Mouse (Mus musculus): ENCODE measurements around the gene Ndrg2. TPM values are rescaled to one million over a fixed set of nuclear protein-coding genes. Genes with fewer than 3 reads are reported as not detected.

The Ndrg2 gene
- polyA plus RNA-seq, 1 experiment from 2014 or later, result 7.5 TPM

- Histone ChIP-seq H3K4me3 (ENCODE audit: low read depth, low read length) (no peak overlapping the region), H3K4me1 (ENCODE audit: control insufficient read depth, insufficient read depth, low read length) (no peaks in the 10 kb centered on the region), H3K4me2 (no peak overlapping the region), H3K9ac (ENCODE audit: low read length) (no peak overlapping the region), H3K9me3 (ENCODE audit: control insufficient read depth, low read length) (no peaks in the 10 kb centered on the region), H3K27ac (ENCODE audit: low read depth, low read length) (no peak overlapping the region), H3K27me3 (ENCODE audit: control insufficient read depth, insufficient read depth, low read length) (no peaks in the 10 kb centered on the region), H3K36me3 (ENCODE audit: control insufficient read depth, insufficient read depth, low read length) (no peaks in the 10 kb centered on the region)
- peak; percentile 95 for DNase-seq (ENCODE audit: low spot score, missing footprints)
- WGBS, result 64% methylated on average over 9 of the region's 9 CpGs
- peak; percentile 83 for ATAC-seq (ENCODE audit: low FRiP score)
These were observed 10.9 kb downstream of the Ndrg2 start for GRCm38 (mm10) chr14:51902806-51903710.

- no peaks in the 10 kb centered on the region for H3K9me3 ChIP-seq (ENCODE audit: control insufficient read depth, low read length)
- ATAC-seq (ENCODE audit: low FRiP score), result no peak
- no peaks in the 10 kb centered on the region for H3K27me3 ChIP-seq (ENCODE audit: control insufficient read depth, insufficient read depth, low read length)
- H3K27ac ChIP-seq (ENCODE audit: low read depth, low read length), result no peak overlapping the region
- H3K4me3 ChIP-seq (ENCODE audit: low read depth, low read length), result no peak overlapping the region
- DNase-seq (ENCODE audit: low spot score, missing footprints), result no peak
- no peaks in the 10 kb centered on the region for H3K4me1 ChIP-seq (ENCODE audit: control insufficient read depth, insufficient read depth, low read length)
- no peak overlapping the region for H3K9ac ChIP-seq (ENCODE audit: low read length)
- H3K4me2 ChIP-seq, result no peak overlapping the region
- H3K36me3 ChIP-seq (ENCODE audit: control insufficient read depth, insufficient read depth, low read length), result no peaks in the 10 kb centered on the region
- 92% methylated on average over 1 of the region's 1 CpGs for WGBS
These were observed 14.6 kb downstream of the Ndrg2 start for GRCm38 (mm10) chr14:51899351-51899750.

- Histone ChIP-seq H3K36me3 (ENCODE audit: control insufficient read depth, insufficient read depth, low read length) (peaks cover 5% of the 10 kb centered on the region; the same call in 1 of the 2 replicates), H3K27ac (ENCODE audit: low read depth, low read length) (no peak overlapping the region), H3K4me2 (no peak overlapping the region), H3K9me3 (ENCODE audit: control insufficient read depth, low read length) (no peaks in the 10 kb centered on the region), H3K4me1 (ENCODE audit: control insufficient read depth, insufficient read depth, low read length) (no peaks in the 10 kb centered on the region), H3K27me3 (ENCODE audit: control insufficient read depth, insufficient read depth, low read length) (no peaks in the 10 kb centered on the region), H3K4me3 (ENCODE audit: low read depth, low read length) (no peak overlapping the region), H3K9ac (ENCODE audit: low read length) (no peak overlapping the region)
- ATAC-seq (ENCODE audit: low FRiP score) (no peak), DNase-seq (ENCODE audit: low spot score, missing footprints) (no peak)
- WGBS, result 80% methylated on average over 8 of the region's 8 CpGs
These were observed 17.3 kb downstream of the Ndrg2 start for GRCm38 (mm10) chr14:51896539-51897170.

DNA sequence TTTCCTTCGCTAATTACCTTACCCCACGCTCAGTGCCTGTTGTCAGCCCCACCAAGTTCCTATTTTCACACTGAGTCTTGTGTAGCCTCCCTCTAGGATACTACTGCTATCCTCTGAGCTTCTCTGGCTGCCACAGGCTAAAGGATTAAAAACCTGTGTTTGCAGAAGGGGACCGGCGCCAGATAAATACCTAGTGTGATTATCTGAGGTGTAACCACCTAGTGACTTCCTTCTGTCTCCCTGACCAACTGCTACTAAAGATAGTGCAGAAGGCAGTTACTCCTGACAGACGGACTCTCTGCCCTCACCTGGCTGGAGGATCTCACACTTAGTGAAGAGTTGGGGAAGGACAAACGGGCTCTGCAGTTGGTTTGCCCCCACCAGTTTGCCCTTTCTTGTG, 17.9 kb downstream of the Ndrg2 start:
- no peak for ATAC-seq (ENCODE audit: low FRiP score)
- Histone ChIP-seq H3K4me3 (ENCODE audit: low read depth, low read length) (no peak overlapping the region), H3K9me3 (ENCODE audit: control insufficient read depth, low read length) (no peaks in the 10 kb centered on the region), H3K36me3 (ENCODE audit: control insufficient read depth, insufficient read depth, low read length) (peaks cover 11% of the 10 kb centered on the region; the same call in 1 of the 2 replicates), H3K4me1 (ENCODE audit: control insufficient read depth, insufficient read depth, low read length) (no peaks in the 10 kb centered on the region), H3K9ac (ENCODE audit: low read length) (no peak overlapping the region), H3K27me3 (ENCODE audit: control insufficient read depth, insufficient read depth, low read length) (no peaks in the 10 kb centered on the region), H3K27ac (ENCODE audit: low read depth, low read length) (no peak overlapping the region), H3K4me2 (no peak overlapping the region)
- 88% methylated on average over 6 of the region's 6 CpGs for WGBS
- DNase-seq (ENCODE audit: low spot score, missing footprints), result no peak

DNA sequence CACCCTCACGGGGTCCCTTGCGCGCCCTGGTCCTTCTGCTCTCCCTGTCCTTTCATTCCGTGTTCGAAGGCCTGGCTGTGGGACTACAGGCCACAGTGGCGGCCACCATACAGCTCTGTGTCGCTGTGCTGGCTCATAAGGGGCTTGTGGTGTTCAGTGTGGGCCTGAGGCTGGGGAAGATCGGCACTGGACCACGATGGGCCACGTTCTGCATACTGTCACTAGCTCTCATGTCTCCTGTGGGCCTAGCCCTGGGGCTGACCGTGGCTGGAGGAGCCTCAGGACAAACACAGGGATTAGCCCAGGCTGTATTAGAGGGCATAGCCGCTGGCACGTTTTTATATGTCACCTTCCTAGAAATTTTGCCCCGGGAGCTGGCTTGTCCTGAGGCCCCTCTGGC, 18.9 kb downstream of the Ndrg2 start:
- WGBS, result 77% methylated on average over 14 of the region's 14 CpGs
- no peak for ATAC-seq (ENCODE audit: low FRiP score)
- peaks cover 14% of the 10 kb centered on the region; the same call in 1 of the 2 replicates for H3K36me3 ChIP-seq (ENCODE audit: control insufficient read depth, insufficient read depth, low read length)

DNA sequence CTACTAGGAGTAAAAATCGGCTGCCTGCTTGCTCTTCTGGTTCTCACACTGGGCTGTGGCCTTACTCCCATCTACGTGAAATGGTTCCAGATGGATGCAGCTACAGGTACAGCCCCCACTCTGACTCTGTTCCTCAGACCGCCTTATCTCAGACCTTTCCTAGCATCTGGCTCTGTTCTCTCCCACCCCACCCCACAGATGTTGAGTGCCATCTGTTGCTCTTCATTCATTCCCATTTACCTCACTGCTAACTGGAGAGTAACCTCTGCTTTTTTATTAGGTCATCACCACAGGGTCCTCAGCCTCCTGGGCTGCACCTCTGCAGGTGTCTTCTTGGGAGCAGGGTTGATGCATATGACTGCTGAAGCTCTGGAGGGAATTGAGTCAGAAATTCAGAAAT, 20.1 kb downstream of the Ndrg2 start:
- ATAC-seq (ENCODE audit: low FRiP score), result no peak
- Histone ChIP-seq H3K4me2 (no peak overlapping the region), H3K9ac (ENCODE audit: low read length) (no peak overlapping the region), H3K4me3 (ENCODE audit: low read depth, low read length) (no peak overlapping the region), H3K9me3 (ENCODE audit: control insufficient read depth, low read length) (no peaks in the 10 kb centered on the region), H3K4me1 (ENCODE audit: control insufficient read depth, insufficient read depth, low read length) (no peaks in the 10 kb centered on the region), H3K27me3 (ENCODE audit: control insufficient read depth, insufficient read depth, low read length) (no peaks in the 10 kb centered on the region), H3K36me3 (ENCODE audit: control insufficient read depth, insufficient read depth, low read length) (peaks cover 22% of the 10 kb centered on the region; the same call in 1 of the 2 replicates), H3K27ac (ENCODE audit: low read depth, low read length) (no peak overlapping the region)
- DNase-seq (ENCODE audit: low spot score, missing footprints), result no peak
- 53% methylated on average over 3 of the region's 3 CpGs for WGBS

More for the DNA sequence above, 18.9 kb downstream of the Ndrg2 start:
- no peaks in the 10 kb centered on the region for H3K27me3 ChIP-seq (ENCODE audit: control insufficient read depth, insufficient read depth, low read length)
- no peak overlapping the region for H3K27ac ChIP-seq (ENCODE audit: low read depth, low read length)
- H3K4me1 ChIP-seq (ENCODE audit: control insufficient read depth, insufficient read depth, low read length), result no peaks in the 10 kb centered on the region
- H3K4me2 ChIP-seq, result no peak overlapping the region
- no peak overlapping the region for H3K4me3 ChIP-seq (ENCODE audit: low read depth, low read length)
- DNase-seq (ENCODE audit: low spot score, missing footprints), result no peak
- no peaks in the 10 kb centered on the region for H3K9me3 ChIP-seq (ENCODE audit: control insufficient read depth, low read length)
- H3K9ac ChIP-seq (ENCODE audit: low read length), result no peak overlapping the region

DNA sequence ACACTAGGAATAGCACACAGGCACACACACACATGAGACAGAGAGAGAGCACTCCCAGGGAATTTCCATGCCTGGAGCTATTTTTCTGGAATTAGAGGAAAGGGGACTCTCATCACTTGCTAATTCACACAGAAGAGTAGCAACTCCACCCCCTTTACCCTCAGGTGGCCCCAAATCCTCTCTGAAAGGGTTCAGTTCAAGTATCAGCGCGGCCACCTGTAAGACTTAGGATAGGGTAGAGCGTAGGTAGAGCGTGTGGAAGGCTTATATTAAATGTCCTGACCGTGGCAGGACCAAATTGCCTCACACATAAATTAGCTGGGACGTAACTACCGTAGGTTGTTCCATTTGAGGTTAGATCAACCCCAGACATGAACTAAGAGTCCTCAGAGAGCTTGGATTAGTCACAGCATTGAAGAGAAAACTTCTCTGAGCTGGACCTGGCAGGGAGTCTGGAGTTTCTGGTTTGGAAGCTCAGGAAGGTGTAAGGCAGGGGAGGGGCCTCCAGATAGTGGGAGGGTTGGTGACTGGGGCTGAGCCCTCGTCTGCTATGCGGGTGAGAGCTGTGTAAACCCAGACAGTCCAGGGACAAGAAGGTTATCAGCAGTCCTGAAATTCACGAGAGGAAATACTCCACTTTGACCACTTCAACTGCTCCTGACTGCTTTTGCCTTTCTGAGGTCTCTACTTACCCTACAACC, 20.7 kb downstream of the Ndrg2 start:
- H3K27me3 ChIP-seq (ENCODE audit: control insufficient read depth, insufficient read depth, low read length), result no peaks in the 10 kb centered on the region
- ATAC-seq (ENCODE audit: low FRiP score) (no peak), DNase-seq (ENCODE audit: low spot score, missing footprints) (no peak)
- peaks cover 24% of the 10 kb centered on the region for H3K36me3 ChIP-seq (ENCODE audit: control insufficient read depth, insufficient read depth, low read length)
- H3K4me2 ChIP-seq, result no peak overlapping the region
- H3K9me3 ChIP-seq (ENCODE audit: control insufficient read depth, low read length), result no peaks in the 10 kb centered on the region
- no peaks in the 10 kb centered on the region for H3K4me1 ChIP-seq (ENCODE audit: control insufficient read depth, insufficient read depth, low read length)
- no peak overlapping the region for H3K4me3 ChIP-seq (ENCODE audit: low read depth, low read length)
- no peak overlapping the region for H3K9ac ChIP-seq (ENCODE audit: low read length)
- WGBS, result 21% methylated on average over 10 of the region's 10 CpGs
- no peak overlapping the region for H3K27ac ChIP-seq (ENCODE audit: low read depth, low read length)

DNA sequence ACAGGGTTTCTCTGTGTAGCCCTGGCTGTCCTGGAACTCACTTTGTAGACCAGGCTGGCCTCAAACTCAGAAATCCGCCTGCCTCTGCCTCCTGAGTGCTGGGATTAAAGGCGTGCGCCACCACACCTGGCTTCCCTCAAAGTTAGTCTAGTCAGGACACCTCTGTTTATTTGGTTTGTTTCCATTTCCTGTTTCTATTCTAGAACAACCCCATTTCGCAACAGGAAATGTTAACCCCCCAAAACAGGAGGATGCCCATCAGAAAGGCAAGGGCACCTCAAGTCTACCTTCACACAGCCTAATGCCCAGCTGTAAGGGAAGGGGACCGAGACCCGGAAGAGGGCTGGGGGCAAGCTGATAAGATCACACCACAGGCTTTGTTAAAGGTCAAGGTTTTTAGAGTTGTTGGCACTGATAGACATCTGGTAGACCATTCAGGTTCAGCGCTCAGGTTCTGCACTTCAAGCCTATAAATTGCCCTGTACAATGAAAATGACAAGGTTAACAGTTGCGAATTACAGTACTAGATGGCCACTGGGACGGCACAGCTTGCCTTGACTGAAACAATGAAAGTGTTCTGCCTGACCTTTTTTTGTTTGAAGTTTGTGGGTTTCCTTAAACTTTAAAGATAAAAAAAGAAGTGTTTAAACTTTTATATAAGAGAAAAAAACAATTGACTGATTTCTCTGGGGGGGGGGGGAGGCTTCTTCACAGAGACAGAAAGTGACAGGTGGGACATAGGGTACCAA, 21.6 kb downstream of the Ndrg2 start, which contains the start of gene Slc39a2:
Gene Slc39a2, plus strand, starts transcription at position 699 of the 749 bp plus-strand sequence.
- no peak for DNase-seq (ENCODE audit: low spot score, missing footprints)
- Histone ChIP-seq H3K4me2 (no peak within 1 kb of the TSS), H3K36me3 (ENCODE audit: control insufficient read depth, insufficient read depth, low read length) (peaks cover 24% of the 10 kb centered on the region), H3K4me3 (ENCODE audit: low read depth, low read length) (no peak within 1 kb of the TSS), H3K9me3 (ENCODE audit: control insufficient read depth, low read length) (no peaks in the 10 kb centered on the region), H3K9ac (ENCODE audit: low read length) (no peak within 1 kb of the TSS), H3K27me3 (ENCODE audit: control insufficient read depth, insufficient read depth, low read length) (no peaks in the 10 kb centered on the region), H3K4me1 (ENCODE audit: control insufficient read depth, insufficient read depth, low read length) (no peaks in the 10 kb centered on the region), H3K27ac (ENCODE audit: low read depth, low read length) (no peak within 1 kb of the TSS)
- no peak for ATAC-seq (ENCODE audit: low FRiP score)
- WGBS, result 90% methylated on average over 9 of the region's 9 CpGs
